Mouse (Mus musculus) kidney, adult 2 months (tissue): ENCODE measurements around the gene Naxd.

ENCODE experiments used
- CTCF ChIP-seq: fragments of 200-500 bp; conservative IDR thresholded peaks from 2 replicates; pipeline ENCODE4 v1.5.1; 2011; ENCODE audit warnings: low read depth, mild to moderate bottlenecking, control low read depth, low read length, moderate library complexity, mixed read lengths; ENCODE audit not compliant: insufficient read depth, insufficient read length
- POLR2A ChIP-seq: fragments of 200-500 bp; IDR thresholded peaks from one replicate; pipeline ENCODE4 v1.6.1; 2011; ENCODE audit warnings: low read depth, low read length, control low read depth

GRCm38 (mm10) chr8:11473072-11473471 lies 24.2 kb upstream of the Naxd start:
- 0 out of 2 replicates have a peak, but pooled peaks have one; percentile 2 for TF ChIP-seq CTCF
- no peak for TF ChIP-seq POLR2A
